Mouse (Mus musculus) large intestine, adult 2 months (tissue): ENCODE results near the gene Mex3a. TPM values are rescaled to one million over a fixed set of nuclear protein-coding genes. Genes with fewer than 3 reads are reported as not detected.

Experiments used
- DNase-seq: peaks from one replicate; pipeline ENCODE4 v3.0.0-alpha.2; 2012; ENCODE audit warnings: low read depth, low spot score
- WGBS: fragments of 180-500 bp; shearing (Covaris S2); methylation state at CpG from one replicate; pipeline ENCODE4 v1.1.7; 2018; 5-methylcytosine and 5-hydroxymethylcytosine counted together
- polyA plus RNA-seq: library from polyadenylated mRNA; depleted of rRNA; stranded (reverse); fragments of >200 nt; gene quantifications from 2 replicates; pipeline ENCODE4 v1.2.3, GENCODE M21; 2012

Mex3a gene
- polyA plus RNA-seq, 1 experiment = 0.63 TPM

DNA sequence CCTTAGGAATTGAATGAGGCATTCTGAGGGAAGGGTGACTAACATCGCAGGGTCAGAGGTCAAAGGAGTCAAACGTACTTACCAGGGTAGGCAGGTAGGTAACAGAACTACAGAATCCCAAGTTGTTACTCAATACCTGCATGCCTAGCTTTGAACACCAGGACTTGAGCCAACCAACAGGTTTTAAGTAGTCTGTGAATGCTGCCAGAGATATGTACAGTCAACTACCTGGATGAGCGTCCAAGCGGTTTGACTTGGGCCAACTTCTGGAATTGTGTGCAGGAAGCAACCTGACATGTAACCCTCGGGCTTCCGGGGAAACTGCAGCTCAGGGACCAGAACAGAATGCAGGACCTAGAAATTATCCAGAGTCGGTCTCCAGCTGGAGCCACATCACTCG lies 9.2 kb upstream of the Mex3a start:
- 74% methylated on average over 8 of the region's 8 CpGs for WGBS
- no peak for DNase-seq

DNA sequence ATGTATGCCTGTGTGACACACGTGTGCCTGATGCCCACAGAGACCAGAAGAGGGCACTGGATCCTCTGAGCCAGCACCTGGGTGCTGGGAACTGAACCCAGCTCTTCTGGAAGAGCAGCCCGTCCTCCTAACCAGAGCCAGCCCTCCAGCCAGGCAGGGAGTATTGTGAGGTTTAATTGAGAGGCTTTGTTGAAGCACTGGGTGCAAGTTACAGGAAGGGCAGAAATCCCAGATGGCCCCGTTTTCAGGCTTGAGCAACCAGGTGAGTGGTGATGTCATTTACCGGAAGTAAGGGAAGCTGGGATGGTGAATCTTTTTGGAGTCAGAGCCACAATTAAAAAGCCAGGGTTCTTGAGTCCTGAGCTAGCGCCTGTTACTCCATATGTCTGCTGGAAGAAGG lies 7.2 kb upstream of the Mex3a start:
- 88% methylated on average over 5 of the region's 5 CpGs for WGBS
- DNase-seq = no peak

DNA sequence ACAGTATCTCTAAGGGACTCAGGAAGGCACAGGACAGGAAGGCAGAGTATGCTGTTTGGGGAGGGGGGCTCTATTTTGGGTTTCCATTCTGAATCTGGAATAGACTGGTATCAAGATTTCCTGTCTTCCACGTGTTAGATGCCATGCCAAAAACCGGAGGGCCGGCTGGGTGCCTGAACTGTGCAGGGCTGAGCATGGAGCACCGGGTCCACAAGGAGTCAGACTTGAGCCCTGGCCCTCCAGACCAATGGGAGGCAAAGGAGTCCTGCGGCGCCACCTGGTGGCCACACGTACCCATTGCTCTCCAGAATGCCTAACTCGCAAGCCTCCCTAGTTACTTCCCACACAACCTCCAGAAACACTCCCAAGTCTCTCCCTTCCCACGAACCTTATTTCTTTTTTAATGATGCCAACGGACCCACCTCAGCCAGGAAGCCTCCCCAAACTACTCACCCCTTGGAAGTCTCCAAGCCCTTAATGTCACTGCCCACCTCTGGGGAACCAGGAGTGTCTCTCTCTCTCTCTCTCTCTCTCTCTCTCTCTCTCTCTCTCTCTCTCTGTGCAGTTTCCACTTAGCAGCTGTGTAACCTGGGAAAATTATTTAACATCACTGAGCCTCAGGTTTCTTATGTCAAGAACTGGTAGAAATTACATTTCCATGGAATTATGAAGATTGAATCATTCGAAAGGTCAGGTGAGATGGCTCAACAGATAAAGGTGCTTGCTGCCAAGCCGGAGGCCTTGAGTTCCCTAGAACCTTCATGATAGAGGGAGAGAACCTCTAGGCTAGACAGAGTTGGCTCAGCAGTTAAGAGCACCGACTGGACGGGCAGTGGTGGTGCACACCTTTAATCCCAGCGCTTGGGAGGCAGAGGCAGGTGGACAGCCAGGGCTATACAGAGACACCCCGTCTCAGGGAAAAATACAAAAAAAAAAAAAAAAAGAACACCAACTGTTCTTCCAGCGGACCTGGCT lies 5.8 kb upstream of the Mex3a start:
- DNase-seq = no peak
- WGBS = 35% methylated on average over 17 of the region's 17 CpGs

DNA sequence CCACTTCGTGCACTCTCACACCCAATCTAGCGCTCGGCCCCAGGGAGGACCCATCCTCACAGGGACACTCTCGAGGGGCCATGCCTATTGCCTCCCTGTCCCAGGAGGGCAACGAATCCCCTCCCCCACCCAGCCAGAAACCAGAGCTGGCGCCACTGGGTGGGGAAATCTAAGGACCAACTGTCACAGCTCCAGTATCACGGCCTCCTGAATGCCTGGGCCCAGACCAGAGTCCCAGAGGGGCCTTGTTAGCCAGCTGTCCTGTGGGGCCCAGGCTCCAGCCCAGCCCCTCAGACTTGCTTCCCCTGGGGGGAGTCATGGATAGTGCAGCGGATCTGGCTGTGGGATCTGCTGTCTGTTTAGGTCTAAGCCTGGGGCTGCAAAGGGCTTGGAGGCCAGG lies 4.6 kb upstream of the Mex3a start:
- DNase-seq = no peak
- WGBS = 77% methylated on average over 8 of the region's 8 CpGs

DNA sequence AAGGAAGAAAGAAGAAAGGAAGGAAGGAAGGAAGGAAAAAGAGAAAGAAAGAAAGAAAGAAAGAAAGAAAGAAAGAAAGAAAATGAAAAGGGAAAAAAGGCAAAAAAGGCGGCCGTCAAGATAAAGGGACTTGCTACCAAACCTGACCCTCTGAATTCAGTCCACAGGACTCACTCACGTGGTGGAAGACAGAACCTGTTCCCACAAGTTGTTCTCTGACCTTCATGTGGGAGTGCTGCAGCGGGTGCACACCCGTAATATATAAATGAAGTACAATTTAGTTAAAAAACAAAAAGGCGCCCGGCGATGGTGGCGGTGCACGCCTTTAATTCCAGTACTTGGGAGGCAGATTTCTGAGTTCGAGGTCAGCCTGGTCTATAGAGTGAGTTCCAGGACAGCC lies 3.5 kb upstream of the Mex3a start:
- no peak for DNase-seq

DNA sequence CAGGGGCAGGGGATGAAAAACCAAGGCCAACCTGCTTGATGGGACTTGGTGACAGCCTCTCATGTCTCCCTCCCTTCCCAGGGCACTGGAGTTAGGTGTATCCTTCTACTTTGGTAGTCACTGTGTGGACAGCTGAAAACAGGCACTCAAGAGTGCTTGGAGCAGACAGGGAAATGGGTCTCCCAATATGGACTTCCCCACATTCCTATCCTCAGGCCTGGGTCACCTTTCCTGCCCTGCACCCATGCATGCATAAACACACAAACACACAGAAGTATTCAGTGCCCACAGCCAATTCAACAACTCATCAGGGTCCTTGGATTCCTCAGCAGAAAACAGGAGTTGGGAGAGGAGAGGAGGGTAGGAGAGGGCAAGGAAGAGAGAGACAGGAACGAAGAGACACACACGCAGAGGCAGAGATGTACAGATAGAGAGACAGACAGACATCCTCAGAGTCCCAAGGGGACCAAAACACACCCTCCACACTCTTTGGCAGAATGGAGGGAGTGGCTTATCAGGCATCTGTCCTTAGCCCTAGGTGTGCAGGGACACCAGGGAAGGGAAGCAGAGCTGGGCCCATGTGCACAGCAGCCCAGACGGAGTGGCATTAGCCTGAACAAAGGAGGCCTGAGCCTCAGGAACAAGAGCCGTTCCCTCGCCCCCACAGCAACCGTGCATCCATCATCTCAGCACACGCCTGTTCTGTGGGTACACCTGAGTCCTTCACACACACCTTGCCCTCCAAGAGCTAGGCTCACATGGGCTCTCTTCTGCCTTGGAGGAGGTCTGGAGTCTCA lies 2.8 kb upstream of the Mex3a start:
- WGBS = 73% methylated on average over 7 of the region's 7 CpGs
- DNase-seq = no peak

More for the DNA sequence above, 3.5 kb upstream of the Mex3a start:
- WGBS = 64% methylated on average over 11 of the region's 11 CpGs

DNA sequence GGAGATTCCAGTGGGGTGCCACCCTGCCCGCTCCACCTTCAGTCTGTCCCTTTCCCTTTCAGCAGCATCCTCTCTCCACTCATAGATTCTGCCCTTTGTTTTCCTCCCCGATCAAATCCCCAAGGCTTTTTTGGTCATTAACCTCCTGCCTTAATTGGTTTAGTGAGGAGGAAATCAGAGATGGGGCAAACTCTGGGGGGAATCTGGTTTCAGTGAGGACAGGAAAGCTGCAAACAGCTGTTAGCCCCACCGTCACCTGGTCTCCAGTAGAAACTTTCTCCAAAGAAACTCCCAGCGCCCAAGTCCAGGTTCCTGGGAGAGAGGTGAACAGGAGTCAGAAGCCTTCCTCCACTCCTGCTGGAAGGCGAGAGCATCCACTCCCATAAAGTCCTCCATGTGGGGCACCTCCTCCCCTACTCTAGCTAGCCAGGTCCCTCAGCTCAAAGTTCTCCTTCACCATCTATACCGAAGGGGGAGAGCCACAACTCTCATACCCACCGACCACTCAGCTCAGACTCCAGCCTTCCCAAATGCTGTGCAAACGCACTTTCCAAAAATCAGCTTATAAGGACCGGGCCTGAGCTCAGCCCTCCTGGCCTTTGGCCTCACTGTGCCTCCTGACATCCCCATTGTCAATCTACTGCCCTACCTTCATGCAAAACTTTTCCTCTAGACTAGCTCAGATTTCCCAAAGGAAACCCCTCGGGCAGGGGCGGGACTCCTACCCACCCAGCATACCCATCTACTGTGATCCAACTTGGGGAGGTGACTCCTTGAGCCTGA lies 1.9 kb upstream of the Mex3a start:
- 38% methylated on average over 11 of the region's 11 CpGs for WGBS
- no peak for DNase-seq

DNA sequence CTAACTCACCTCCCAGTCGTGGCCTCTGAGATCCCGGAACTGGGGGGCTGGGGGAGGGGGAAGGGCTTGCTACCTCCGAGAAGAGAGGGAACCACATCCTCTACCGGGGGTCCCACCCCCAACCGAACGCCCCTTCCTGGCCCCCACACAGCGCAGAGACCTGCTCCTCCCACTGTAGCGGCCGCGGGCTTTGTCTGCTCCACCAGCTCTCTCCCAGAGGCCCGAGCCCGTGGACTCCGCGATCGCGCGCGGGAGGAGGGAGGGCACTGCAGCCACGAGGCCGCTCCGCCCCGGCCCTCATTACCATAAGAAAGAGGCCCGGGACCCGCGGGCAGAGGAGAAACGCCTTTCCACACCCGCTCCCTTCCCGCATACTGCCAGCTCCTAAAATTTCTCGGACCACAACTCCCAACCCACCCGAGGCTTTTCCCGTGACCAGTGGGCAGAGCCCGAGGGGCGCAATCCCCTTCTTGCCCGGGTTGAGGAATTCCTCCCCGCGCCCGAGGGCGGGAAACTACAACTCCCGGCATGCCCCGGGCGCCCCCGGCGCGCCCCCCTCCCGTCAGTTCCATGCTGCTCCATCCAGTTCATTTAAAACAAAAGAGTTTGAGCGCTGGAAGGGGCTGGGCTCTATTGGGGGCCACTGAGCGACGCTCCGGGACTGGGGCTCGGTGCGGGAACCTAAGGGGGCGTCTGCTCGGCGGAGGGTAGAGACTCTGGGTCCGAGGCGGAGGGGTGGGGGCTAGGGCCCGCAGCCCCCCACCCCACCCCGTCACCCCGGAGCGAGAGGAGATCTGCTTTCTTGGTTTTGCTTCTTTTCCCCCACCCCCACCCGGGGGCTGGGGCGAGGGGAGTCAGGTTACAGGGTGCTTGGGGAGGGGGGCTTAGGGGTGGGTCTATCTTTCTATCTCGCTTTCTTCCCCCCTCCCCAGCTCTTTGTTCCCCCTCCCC lies 572 bp upstream of the Mex3a start:
- under 1% methylated on average over 63 of the region's 63 CpGs for WGBS
- DNase-seq = no peak

DNA sequence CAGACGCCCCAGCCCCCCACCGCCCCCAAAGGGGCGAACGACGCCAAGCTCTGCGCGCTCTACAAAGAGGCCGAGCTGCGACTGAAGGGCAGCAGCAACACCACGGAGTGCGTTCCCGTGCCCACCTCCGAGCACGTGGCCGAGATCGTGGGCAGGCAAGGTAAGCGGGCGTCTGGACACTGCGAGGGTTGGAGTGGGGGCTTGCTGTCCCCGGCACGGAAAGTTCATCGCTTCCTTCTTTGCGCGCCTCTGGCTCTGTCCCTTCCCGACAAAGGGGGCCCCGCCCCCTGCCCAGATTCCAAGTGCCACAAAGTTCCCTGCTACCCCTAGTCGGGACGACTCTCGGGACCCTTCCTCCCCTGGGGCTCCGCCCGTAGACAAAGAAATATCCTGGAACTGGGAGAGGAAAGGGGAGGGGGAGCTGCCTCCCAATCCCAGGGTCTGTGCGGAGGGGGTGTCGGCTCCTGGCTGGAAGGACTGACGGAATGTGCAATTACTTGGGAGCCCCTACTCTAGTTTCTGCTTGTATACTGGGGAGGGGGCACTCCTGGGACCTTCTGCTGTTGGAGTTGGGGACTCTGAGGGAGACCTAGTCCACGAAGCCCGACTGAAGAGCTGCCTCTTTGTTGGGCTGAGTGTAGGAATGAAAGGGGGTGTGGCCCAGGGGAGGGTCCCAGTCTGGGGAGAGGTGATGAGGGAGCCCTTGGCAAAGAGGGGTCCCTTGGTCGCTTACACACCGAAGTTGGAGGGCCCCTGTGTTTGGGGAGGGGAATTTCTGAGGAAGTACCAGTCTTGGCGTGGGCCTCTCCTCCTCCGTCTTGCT lies 705 bp downstream of the Mex3a start:
- WGBS = 6% methylated on average over 40 of the region's 40 CpGs
- DNase-seq = no peak

DNA sequence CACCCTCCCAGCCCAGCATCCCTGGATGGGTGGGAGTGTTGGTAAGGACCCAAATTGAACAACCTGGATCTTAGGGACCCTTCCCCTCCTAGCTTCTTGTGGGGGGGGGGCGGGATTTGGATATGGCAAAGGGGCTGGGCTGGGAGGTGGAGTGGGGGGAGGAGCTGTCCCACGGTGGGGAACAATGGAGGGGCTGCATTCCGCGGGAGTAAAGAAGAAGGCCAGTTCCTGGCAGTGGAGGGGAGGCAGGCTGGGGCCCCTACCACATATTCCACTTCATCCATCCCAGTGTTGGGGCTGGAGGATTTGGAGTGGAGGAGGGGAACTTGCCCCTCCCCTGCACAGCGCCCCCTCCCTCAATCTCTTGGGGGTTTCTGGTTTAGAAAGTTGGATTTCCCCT lies 1.5 kb downstream of the Mex3a start:
- 46% methylated on average over 4 of the region's 5 CpGs for WGBS
- DNase-seq = no peak

DNA sequence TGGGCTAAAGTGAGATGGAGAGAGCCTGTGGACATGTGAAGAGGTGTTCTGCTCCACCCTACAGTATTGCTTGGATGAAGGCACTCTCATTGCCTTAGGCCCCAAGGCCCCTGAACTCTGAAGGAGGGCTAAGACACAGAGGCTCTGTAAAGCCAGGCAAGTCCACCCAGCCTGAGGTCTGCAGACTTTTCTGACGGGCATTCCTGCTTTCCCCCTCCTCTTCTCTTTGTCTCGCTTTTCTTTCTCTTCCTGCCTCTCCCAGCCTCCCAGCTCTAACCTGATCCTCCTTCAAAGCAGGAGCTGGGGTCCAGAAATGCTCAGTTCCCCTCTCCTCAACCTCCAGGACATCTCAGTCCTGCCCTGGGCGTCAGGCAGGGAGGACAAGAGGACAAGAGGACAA lies 2.8 kb downstream of the Mex3a start:
- no peak for DNase-seq
- WGBS = 76% methylated on average over 3 of the region's 3 CpGs

DNA sequence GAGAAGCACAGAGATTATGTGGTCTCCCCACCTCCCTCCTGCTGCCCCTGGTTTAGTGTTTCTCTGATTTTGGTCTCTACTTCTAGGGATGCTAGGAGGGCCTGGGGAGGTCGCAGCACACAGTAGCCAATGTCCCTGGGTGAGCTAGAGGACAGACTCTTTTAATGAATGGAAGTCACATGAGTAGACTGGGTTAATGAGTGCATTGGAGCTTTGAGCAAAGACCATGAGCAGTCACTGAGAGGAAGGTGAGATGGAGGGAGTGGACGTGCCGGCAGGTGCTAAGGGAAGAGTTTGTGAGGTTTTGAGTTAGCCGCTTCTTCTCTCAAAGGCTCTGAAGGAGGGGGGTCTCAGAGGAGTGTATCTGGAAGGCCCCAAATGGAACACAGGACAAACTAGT lies 3.3 kb downstream of the Mex3a start:
- no peak for DNase-seq
- WGBS = 96% methylated on average over 4 of the region's 4 CpGs

DNA sequence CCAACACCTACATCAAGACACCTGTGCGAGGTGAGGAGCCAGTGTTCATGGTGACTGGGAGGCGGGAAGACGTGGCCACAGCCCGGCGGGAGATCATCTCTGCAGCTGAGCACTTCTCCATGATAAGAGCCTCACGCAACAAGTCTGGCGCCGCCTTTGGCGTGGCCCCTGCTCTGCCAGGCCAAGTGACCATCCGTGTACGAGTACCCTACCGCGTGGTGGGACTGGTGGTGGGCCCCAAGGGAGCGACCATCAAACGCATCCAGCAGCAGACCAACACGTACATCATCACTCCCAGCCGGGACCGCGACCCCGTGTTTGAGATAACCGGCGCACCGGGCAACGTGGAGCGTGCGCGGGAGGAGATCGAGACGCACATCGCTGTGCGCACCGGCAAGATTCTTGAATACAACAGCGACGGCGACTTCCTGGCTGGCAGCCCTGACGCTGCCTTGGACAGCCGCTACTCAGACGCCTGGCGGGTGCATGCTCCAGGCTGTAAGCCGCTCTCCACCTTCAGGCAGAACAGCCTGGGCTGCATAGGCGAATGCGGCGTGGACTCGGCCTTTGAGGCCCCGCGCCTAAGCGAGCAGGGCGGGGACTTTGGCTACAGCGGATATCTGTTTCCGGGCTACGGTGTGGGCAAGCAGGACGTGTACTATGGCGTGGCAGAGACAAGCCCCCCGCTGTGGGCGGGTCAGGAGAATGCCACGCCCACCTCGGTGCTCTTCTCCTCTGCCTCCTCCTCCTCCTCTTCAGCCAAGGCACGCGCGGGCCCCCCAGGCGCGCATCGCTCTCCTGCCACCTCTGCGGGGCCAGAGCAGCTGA lies 4.1 kb downstream of the Mex3a start:
- no peak for DNase-seq
- 33% methylated on average over 64 of the region's 64 CpGs for WGBS

DNA sequence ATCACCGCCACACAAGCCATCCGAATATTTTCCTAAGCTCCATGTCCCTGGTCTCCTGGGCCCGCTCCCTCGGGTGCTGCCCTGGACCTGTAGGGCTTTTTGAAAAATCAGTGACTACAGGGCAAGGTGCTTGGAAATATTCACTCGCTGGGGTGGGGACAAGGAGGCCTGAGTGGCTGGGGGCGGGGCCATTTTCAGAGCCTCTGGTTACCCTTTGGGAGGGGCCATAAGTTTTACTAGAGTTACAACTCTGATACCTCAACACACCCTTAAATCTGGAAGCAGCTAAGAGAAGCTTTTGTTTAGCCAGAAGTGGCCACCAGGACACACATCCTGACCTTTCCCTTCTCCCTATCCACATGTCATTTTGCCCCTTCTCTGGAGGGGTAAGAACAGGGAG lies 5.0 kb downstream of the Mex3a start:
- no peak for DNase-seq
- 72% methylated on average over 6 of the region's 6 CpGs for WGBS

DNA sequence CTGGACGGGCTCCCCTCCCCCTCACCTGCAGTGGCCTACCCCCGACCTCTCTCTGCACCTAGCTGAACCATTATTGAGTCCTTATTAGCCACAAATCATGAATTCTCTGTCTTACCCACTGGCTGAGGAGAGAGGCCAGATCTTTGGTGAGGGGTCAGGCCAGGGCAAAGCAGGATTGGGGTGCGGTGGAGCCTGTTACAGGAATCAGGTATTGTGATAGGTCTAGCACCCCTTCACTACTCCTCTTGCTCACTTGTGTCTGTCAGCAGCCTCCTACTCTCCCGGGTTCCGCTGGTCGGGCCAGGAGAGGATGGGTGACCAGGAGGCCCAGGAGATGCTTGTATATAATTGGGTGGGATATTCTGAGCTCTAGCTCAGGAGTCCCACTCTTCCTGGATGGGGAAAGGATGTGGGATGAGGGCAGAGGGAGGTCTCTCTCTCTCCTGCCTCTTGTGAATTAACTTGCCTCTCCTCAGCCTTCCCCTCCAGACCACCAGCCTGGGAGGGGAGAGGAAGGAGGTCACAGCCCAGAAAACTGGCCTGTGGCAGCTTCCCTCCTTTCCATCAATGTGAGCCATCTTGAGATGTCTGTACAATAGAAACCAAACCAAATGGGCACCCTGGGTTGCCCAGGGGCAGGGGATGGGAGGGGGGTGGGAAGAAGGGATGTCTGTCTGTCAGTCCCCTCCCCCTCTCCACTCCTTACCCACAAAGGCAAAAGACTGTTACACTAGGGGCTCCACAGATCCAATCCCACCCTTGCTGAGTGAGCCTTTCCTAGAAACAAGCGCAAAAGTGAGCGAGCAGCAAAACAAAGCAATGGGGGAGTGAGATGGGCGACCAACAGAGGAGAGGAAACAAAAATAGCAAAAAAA lies 6.3 kb downstream of the Mex3a start:
- WGBS = 77% methylated on average over 9 of the region's 9 CpGs
- DNase-seq = no peak

DNA sequence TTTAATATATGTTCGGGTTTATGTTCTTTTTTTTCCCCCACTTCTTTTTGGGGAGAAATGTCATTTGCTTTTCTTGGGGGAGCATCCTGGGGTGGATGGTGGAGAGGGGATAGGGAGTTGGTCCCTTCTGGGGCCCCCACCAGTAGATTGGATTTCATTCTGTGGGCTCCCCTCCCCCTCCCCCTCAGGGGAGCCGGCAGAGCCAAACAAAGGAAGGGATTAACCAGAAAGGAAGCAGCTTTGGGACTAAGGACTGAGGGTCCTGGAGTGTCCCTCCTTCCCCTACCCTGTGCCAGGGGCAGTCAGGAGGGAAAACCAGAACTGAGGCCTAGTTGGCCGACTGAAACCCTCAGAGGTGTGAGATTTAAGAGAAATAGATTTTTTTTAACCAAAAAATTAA lies 7.2 kb downstream of the Mex3a start:
- no peak for DNase-seq

More for the DNA sequence above, 7.2 kb downstream of the Mex3a start:
- 60% methylated on average over 3 of the region's 3 CpGs for WGBS
